Mouse (Mus musculus) lung, embryonic 14.5 days (tissue): ENCODE measurements around the gene Smap1. TPM values are rescaled to one million over a fixed set of nuclear protein-coding genes. Genes with fewer than 3 reads are reported as not detected.

Experiments
- ATAC-seq: fragments of 200-750 bp; cut with Nextera tagmentation; 2 replicates; pipeline ENCODE4 v1.8.0; 2017; ENCODE audit warnings: mild to moderate bottlenecking, moderate TSS enrichment, moderate library complexity; ENCODE audit not compliant: insufficient read depth
- DNase-seq: peaks from one replicate; pipeline ENCODE4 v3.0.0-alpha.2; 2015
- H3K27ac ChIP-seq: fragments of 300-500 bp; sonication (generic); 2 replicates; pipeline ENCODE4 v1.5.1; 2014; ENCODE audit warnings: low read depth, mild to moderate bottlenecking, moderate library complexity
- H3K27me3 ChIP-seq: fragments of 300-500 bp; sonication (generic); 2 replicates; pipeline ENCODE4 v1.6.1; 2014; ENCODE audit warnings: low read length, control low read depth; ENCODE audit not compliant: insufficient read depth
- H3K36me3 ChIP-seq: fragments of 300-500 bp; sonication (generic); 2 replicates; pipeline ENCODE4 v1.6.1; 2014; ENCODE audit warnings: control low read depth; ENCODE audit not compliant: insufficient read depth
- H3K4me1 ChIP-seq: fragments of 300-500 bp; sonication (generic); 2 replicates; pipeline ENCODE4 v1.6.1; 2014; ENCODE audit warnings: antibody characterized with exemption, control low read depth; ENCODE audit not compliant: insufficient read depth
- H3K4me2 ChIP-seq: fragments of 300-500 bp; sonication (generic); 2 replicates; pipeline ENCODE4 v1.6.1; 2014; ENCODE audit warnings: mild to moderate bottlenecking
- H3K4me3 ChIP-seq: fragments of 300-500 bp; sonication (generic); 2 replicates; pipeline ENCODE4 v1.5.1; 2014; ENCODE audit warnings: low read depth, low read length
- H3K9ac ChIP-seq: fragments of 300-500 bp; sonication (generic); 2 replicates; pipeline ENCODE4 v1.6.1; 2014
- H3K9me3 ChIP-seq: fragments of 300-500 bp; sonication (generic); 2 replicates; pipeline ENCODE4 v1.6.1; 2016; ENCODE audit warnings: low read depth, low read length, control low read depth
- CTCF ChIP-seq: IDR thresholded peaks from 2 replicates; pipeline ENCODE4 v1.5.1; 2016; ENCODE audit warnings: antibody characterized with exemption, low read depth
- WGBS: fragments of 180-500 bp; shearing (Covaris S2); extraction: QIAGEN DNeasy Blood & Tissue Kit; methylation state at CpG from one replicate; pipeline ENCODE4 v1.1.7; 2014; 5-methylcytosine and 5-hydroxymethylcytosine counted together
- polyA plus RNA-seq: library from polyadenylated mRNA; unstranded; fragments of >200 nt; fragmentation: Nextera tagmentation; extraction: Ambion mirVana; gene quantifications from 2 replicates; pipeline ENCODE4 v1.2.1, GENCODE M21; 2014

Smap1 gene
- polyA plus RNA-seq, 1 experiment from 2014 or later = 50.2 TPM

DNA sequence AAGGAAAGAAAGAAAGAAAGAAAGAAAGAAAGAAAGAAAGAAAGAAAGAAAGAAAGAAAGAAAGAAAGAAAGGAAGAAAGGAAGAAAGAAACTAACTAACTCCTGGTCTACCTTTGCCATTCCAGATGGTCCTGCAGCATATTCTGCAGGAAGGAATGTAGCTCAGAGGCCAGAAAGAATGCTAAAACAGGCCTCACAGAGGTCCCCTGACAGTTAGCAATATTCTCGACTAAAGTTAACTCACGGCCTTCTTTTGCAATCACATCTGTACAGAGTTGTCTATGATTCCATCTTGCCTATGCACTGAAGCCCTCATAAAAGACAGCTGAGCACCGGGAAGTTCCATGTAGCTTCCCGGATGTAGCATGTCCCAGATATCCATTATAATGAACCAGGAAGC, 33.4 kb upstream of the Smap1 start:
- Histone ChIP-seq H3K27ac (no peak overlapping the region), H3K9me3 (no peaks in the 10 kb centered on the region), H3K4me2 (no peak overlapping the region), H3K27me3 (no peaks in the 10 kb centered on the region), H3K9ac (no peak overlapping the region), H3K4me3 (no peak overlapping the region), H3K36me3 (no peaks in the 10 kb centered on the region), H3K4me1 (no peaks in the 10 kb centered on the region)
- whole genome bisulfite sequencing = 87% methylated on average over 4 of the region's 4 CpGs
- ATAC-seq (no peak), DNase-seq (no peak)
- no peak for TF ChIP-seq CTCF

GRCm38 (mm10) chr1:23953921-23954320, 31.8 kb upstream of the Smap1 start:
- Histone ChIP-seq H3K9me3 (no peaks in the 10 kb centered on the region), H3K36me3 (no peaks in the 10 kb centered on the region), H3K9ac (no peak overlapping the region), H3K4me2 (no peak overlapping the region), H3K4me1 (no peaks in the 10 kb centered on the region), H3K4me3 (no peak overlapping the region), H3K27ac (no peak overlapping the region), H3K27me3 (no peaks in the 10 kb centered on the region)
- DNase-seq (no peak), ATAC-seq (no peak)
- WGBS = 80% methylated on average over 13 of the region's 13 CpGs
- TF ChIP-seq CTCF = no peak

DNA sequence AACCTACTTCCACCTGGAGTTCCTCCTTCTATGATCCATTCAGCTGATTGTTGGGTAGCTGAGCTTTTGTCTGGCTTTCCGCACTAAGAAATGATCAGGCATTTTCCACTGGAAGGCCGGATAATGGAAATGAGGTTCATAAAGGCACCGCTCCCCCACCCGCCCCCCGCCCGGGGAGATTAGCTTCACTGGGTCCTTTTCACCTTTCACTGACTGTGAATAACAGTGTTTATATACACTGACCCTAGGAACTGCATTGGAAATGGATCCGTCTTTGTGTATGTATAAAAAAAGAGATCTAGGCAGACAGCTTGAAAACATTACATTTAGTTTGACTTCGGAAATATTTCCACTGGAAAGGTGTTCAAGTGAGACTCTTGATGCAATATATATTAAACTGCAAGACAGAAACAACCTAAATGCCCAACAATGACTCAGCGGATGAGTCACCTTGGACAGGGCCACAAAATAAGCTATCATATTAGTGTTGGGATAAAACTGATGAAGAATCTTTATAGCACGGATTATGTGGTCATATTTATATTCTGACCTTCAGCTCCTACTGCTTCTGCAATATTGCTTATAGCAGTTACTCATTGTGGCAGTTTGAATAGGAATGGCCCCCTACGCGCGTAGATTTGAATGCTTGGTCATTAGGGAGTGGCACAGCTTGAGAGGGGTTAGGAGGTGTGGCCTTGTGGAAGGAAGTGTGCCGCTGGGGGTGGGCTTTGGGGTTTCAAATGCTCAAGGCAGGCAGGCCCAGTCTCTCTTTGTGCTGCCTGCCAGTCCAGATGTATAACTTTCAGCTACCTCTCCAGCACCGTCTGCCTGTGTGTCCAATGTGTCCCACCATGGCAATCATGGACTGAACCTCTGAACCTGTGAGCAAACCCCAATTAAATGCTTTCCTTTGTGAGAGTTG, 26.9 kb upstream of the Smap1 start:
- DNase-seq (no peak), ATAC-seq (no peak)
- 69% methylated on average over 15 of the region's 15 CpGs for WGBS
- no peak for TF ChIP-seq CTCF
- Histone ChIP-seq H3K36me3 (no peaks in the 10 kb centered on the region), H3K27me3 (no peaks in the 10 kb centered on the region), H3K9ac (no peak overlapping the region), H3K4me3 (no peak overlapping the region), H3K27ac (no peak overlapping the region), H3K9me3 (no peaks in the 10 kb centered on the region), H3K4me2 (no peak overlapping the region), H3K4me1 (no peaks in the 10 kb centered on the region)

GRCm38 (mm10) chr1:23948290-23948689, 26.2 kb upstream of the Smap1 start:
- no peak for TF ChIP-seq CTCF
- Histone ChIP-seq H3K4me1 (no peaks in the 10 kb centered on the region), H3K4me3 (no peak overlapping the region), H3K27me3 (no peaks in the 10 kb centered on the region), H3K4me2 (no peak overlapping the region), H3K9me3 (no peaks in the 10 kb centered on the region), H3K9ac (no peak overlapping the region), H3K36me3 (no peaks in the 10 kb centered on the region), H3K27ac (no peak overlapping the region)
- no peak for ATAC-seq
- 63% methylated on average over 7 of the region's 7 CpGs for WGBS
- DNase-seq = no peak

GRCm38 (mm10) chr1:23944076-23944475, 22.0 kb upstream of the Smap1 start:
- no peak overlapping the region for H3K27ac ChIP-seq
- H3K9ac ChIP-seq = no peak overlapping the region
- ATAC-seq (no peak), DNase-seq (no peak)
- no peak for TF ChIP-seq CTCF
- no peaks in the 10 kb centered on the region for H3K36me3 ChIP-seq
- WGBS = 83% methylated on average over 1 of the region's 1 CpGs
- no peak overlapping the region for H3K4me3 ChIP-seq
- no peaks in the 10 kb centered on the region for H3K9me3 ChIP-seq
- no peaks in the 10 kb centered on the region for H3K4me1 ChIP-seq
- H3K4me2 ChIP-seq = no peak overlapping the region
- no peaks in the 10 kb centered on the region for H3K27me3 ChIP-seq

- Histone ChIP-seq H3K27me3 (no peaks in the 10 kb centered on the region), H3K9me3 (no peaks in the 10 kb centered on the region), H3K4me3 (no peak overlapping the region), H3K4me2 (no peak overlapping the region), H3K4me1 (no peaks in the 10 kb centered on the region), H3K9ac (no peak overlapping the region), H3K27ac (no peak overlapping the region), H3K36me3 (no peaks in the 10 kb centered on the region)
- ATAC-seq (no peak), DNase-seq (no peak)
- WGBS = 71% methylated on average over 3 of the region's 3 CpGs
- TF ChIP-seq CTCF = no peak
Observed at GRCm38 (mm10) chr1:23943146-23943940, 21.2 kb upstream of the Smap1 start.

GRCm38 (mm10) chr1:23935408-23935762, 13.3 kb upstream of the Smap1 start:
- TF ChIP-seq CTCF = no peak
- no peak overlapping the region for H3K4me3 ChIP-seq

More at GRCm38 (mm10) chr1:23935408-23935762, 13.3 kb upstream of the Smap1 start:
- no peak for DNase-seq
- no peaks in the 10 kb centered on the region for H3K4me1 ChIP-seq
- 36% methylated on average over 4 of the region's 4 CpGs for WGBS
- H3K27ac ChIP-seq = no peak overlapping the region
- H3K9me3 ChIP-seq = no peaks in the 10 kb centered on the region
- H3K27me3 ChIP-seq = no peaks in the 10 kb centered on the region
- H3K36me3 ChIP-seq = no peaks in the 10 kb centered on the region
- H3K9ac ChIP-seq = no peak overlapping the region
- no peak for ATAC-seq
- no peak overlapping the region for H3K4me2 ChIP-seq
